Mouse (Mus musculus): ENCODE data around the gene Strip2. TPM values are rescaled to one million over a fixed set of nuclear protein-coding genes. Genes with fewer than 3 reads are reported as not detected.

Gene Strip2
- polyA plus RNA-seq, 1 experiment: 0.88 TPM

DNA sequence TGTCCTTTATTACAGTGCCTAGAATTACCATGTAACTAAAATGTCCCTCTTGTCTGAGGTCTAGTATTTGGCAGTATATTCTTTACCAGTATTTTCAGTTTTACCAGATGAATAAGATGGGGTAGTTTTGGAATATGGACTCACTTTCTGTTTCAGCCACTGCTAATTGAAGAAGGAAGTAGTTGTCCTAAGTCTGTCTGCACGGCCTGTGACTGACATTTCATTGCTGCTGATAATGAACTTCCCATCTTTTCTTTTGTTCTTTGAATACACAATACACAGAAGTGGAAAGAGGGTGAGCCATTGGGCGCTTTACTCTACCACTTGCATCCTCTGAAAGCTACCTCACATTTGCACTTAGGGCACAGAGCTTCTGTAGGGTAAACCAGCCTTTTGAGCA is 14.6 kb upstream of the Strip2 start:
- Histone ChIP-seq H3K27me3 (ENCODE audit: control insufficient read depth, insufficient read depth, low read length, poor library complexity, severe bottlenecking) (no peaks in the 10 kb centered on the region), H3K4me1 (ENCODE audit: control insufficient read depth, insufficient read depth, low read length) (no peaks in the 10 kb centered on the region), H3K4me3 (ENCODE audit: low read depth, low read length) (no peak overlapping the region), H3K36me3 (ENCODE audit: control insufficient read depth, insufficient read depth, low read length, poor library complexity, severe bottlenecking) (peaks cover 5% of the 10 kb centered on the region; the same call in 1 of the 2 replicates), H3K9ac (ENCODE audit: low read depth, poor library complexity, severe bottlenecking) (no peak overlapping the region), H3K27ac (ENCODE audit: insufficient read depth, low read length) (no peak overlapping the region), H3K9me3 (replicated peaks; ENCODE audit: control insufficient read depth, insufficient read depth, low read length, poor library complexity, severe bottlenecking) (no peaks in the 10 kb centered on the region)
- TF ChIP-seq CTCF (IDR thresholded peaks at IDR 0.05; ENCODE audit: low read depth, low read length) (no peak), POLR2A (IDR thresholded peaks at IDR 0.05; ENCODE audit: insufficient read depth, low read length) (no peak), EP300 (IDR thresholded peaks at IDR 0.05; ENCODE audit: insufficient read depth, low read depth, low read length) (no peak)

GRCm38 (mm10) chr6:29903343-29903914 is 13.4 kb upstream of the Strip2 start:
- no peaks in the 10 kb centered on the region for H3K9me3 ChIP-seq (replicated peaks; ENCODE audit: control insufficient read depth, insufficient read depth, low read length, poor library complexity, severe bottlenecking)
- peaks cover 7% of the 10 kb centered on the region for H3K36me3 ChIP-seq (ENCODE audit: control insufficient read depth, insufficient read depth, low read length, poor library complexity, severe bottlenecking)
- H3K9ac ChIP-seq (ENCODE audit: low read depth, poor library complexity, severe bottlenecking): no peak overlapping the region
- TF ChIP-seq EP300 (IDR thresholded peaks at IDR 0.05; ENCODE audit: insufficient read depth, low read depth, low read length): no peak
- TF ChIP-seq CTCF (IDR thresholded peaks at IDR 0.05; ENCODE audit: low read depth, low read length): no peak
- TF ChIP-seq POLR2A (IDR thresholded peaks at IDR 0.05; ENCODE audit: insufficient read depth, low read length): no peak
- no peaks in the 10 kb centered on the region for H3K4me1 ChIP-seq (ENCODE audit: control insufficient read depth, insufficient read depth, low read length)
- H3K27me3 ChIP-seq (ENCODE audit: control insufficient read depth, insufficient read depth, low read length, poor library complexity, severe bottlenecking): no peaks in the 10 kb centered on the region
- H3K4me3 ChIP-seq (ENCODE audit: low read depth, low read length): no peak overlapping the region
- H3K27ac ChIP-seq (ENCODE audit: insufficient read depth, low read length): no peak overlapping the region

- H3K27ac ChIP-seq (ENCODE audit: insufficient read depth, low read length): no peak overlapping the region
- H3K4me3 ChIP-seq (ENCODE audit: low read depth, low read length): no peak overlapping the region
- H3K36me3 ChIP-seq (ENCODE audit: control insufficient read depth, insufficient read depth, low read length, poor library complexity, severe bottlenecking): peaks cover 7% of the 10 kb centered on the region
- H3K27me3 ChIP-seq (ENCODE audit: control insufficient read depth, insufficient read depth, low read length, poor library complexity, severe bottlenecking): no peaks in the 10 kb centered on the region
- TF ChIP-seq CTCF (IDR thresholded peaks at IDR 0.05; ENCODE audit: low read depth, low read length) (no peak), POLR2A (IDR thresholded peaks at IDR 0.05; ENCODE audit: insufficient read depth, low read length) (no peak), EP300 (IDR thresholded peaks at IDR 0.05; ENCODE audit: insufficient read depth, low read depth, low read length) (no peak)
- H3K9ac ChIP-seq (ENCODE audit: low read depth, poor library complexity, severe bottlenecking): no peak overlapping the region
- H3K4me1 ChIP-seq (ENCODE audit: control insufficient read depth, insufficient read depth, low read length): no peaks in the 10 kb centered on the region
- no peaks in the 10 kb centered on the region for H3K9me3 ChIP-seq (replicated peaks; ENCODE audit: control insufficient read depth, insufficient read depth, low read length, poor library complexity, severe bottlenecking)
Measured at GRCm38 (mm10) chr6:29904281-29904680, 12.5 kb upstream of the Strip2 start.

DNA sequence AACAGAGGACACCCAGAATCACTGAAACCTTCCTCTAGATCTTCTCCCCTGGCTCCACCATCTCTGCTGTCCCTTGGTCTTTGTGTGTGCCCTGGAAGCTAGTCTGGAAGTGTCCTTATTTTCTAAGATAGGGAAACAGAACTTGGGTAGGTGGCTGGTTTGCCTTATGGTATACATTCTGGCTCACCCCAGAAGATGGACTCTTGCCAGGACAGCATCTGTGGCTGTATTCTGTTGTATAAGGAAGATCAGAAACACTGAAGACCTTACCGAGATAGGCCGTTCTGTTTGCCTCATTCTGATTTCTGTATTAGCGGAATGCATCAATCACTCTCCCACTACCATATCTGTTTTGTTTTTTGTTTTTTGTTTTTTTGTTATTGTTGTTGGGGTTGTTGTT is 6.2 kb upstream of the Strip2 start:
- TF ChIP-seq EP300 (IDR thresholded peaks at IDR 0.05; ENCODE audit: insufficient read depth, low read depth, low read length) (no peak), CTCF (IDR thresholded peaks at IDR 0.05; ENCODE audit: low read depth, low read length) (no peak), POLR2A (IDR thresholded peaks at IDR 0.05; ENCODE audit: insufficient read depth, low read length) (no peak)
- Histone ChIP-seq H3K4me3 (ENCODE audit: low read depth, low read length) (no peak overlapping the region), H3K9me3 (replicated peaks; ENCODE audit: control insufficient read depth, insufficient read depth, low read length, poor library complexity, severe bottlenecking) (no peaks in the 10 kb centered on the region), H3K9ac (ENCODE audit: low read depth, poor library complexity, severe bottlenecking) (no peak overlapping the region), H3K27ac (ENCODE audit: insufficient read depth, low read length) (no peak overlapping the region), H3K4me1 (ENCODE audit: control insufficient read depth, insufficient read depth, low read length) (no peaks in the 10 kb centered on the region), H3K27me3 (ENCODE audit: control insufficient read depth, insufficient read depth, low read length, poor library complexity, severe bottlenecking) (peaks cover 2% of the 10 kb centered on the region; the same call in 1 of the 2 replicates), H3K36me3 (ENCODE audit: control insufficient read depth, insufficient read depth, low read length, poor library complexity, severe bottlenecking) (peaks cover 4% of the 10 kb centered on the region)

DNA sequence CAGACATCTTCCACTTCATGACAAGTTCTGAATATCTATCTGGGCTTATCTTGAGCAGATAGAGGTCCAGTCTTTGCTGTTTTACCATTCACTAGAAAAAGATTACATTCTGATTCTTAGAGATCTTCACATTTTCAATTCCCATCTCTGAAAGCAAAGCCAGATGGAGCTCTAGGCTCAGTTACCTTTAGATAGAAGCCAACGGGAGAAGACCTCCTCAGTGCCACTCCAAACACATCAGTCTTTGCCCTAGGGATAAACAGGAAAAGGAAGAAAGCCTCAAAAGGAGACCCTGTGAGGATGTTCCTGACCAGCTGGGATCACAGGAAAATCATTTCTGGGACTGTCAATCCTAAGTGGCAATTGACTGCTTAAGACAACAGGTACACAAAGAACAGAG is 3.1 kb upstream of the Strip2 start:
- Histone ChIP-seq H3K9me3 (replicated peaks; ENCODE audit: control insufficient read depth, insufficient read depth, low read length, poor library complexity, severe bottlenecking) (no peaks in the 10 kb centered on the region), H3K4me1 (ENCODE audit: control insufficient read depth, insufficient read depth, low read length) (no peaks in the 10 kb centered on the region), H3K9ac (ENCODE audit: low read depth, poor library complexity, severe bottlenecking) (no peak overlapping the region), H3K27me3 (ENCODE audit: control insufficient read depth, insufficient read depth, low read length, poor library complexity, severe bottlenecking) (peaks cover 4% of the 10 kb centered on the region), H3K27ac (ENCODE audit: insufficient read depth, low read length) (no peak overlapping the region), H3K4me3 (ENCODE audit: low read depth, low read length) (no peak overlapping the region), H3K36me3 (ENCODE audit: control insufficient read depth, insufficient read depth, low read length, poor library complexity, severe bottlenecking) (no peaks in the 10 kb centered on the region)
- TF ChIP-seq CTCF (IDR thresholded peaks at IDR 0.05; ENCODE audit: low read depth, low read length) (no peak), POLR2A (IDR thresholded peaks at IDR 0.05; ENCODE audit: insufficient read depth, low read length) (no peak), EP300 (IDR thresholded peaks at IDR 0.05; ENCODE audit: insufficient read depth, low read depth, low read length) (no peak)

DNA sequence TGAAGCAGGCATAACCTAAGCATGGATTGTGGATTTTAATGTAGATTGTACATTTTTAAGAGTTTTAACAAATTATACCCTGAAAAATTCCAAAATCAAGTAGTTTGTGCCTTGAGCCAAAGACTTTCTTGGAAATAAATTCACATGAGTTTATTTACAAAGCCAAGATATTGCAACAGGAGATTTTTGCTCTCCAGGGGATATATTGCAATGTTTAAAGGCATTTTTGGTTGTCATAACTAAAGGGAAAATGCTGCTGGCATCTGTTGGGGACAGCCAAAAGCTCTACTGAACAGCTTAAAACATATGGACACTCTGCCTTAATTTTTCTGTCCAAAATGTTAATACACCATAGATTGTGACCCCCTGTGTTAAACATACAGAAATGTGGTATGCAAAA is 2.7 kb upstream of the Strip2 start:
- H3K9ac ChIP-seq (ENCODE audit: low read depth, poor library complexity, severe bottlenecking): no peak overlapping the region
- TF ChIP-seq POLR2A (IDR thresholded peaks at IDR 0.05; ENCODE audit: insufficient read depth, low read length): no peak
- no peak overlapping the region for H3K4me3 ChIP-seq (ENCODE audit: low read depth, low read length)
- no peaks in the 10 kb centered on the region for H3K36me3 ChIP-seq (ENCODE audit: control insufficient read depth, insufficient read depth, low read length, poor library complexity, severe bottlenecking)
- no peaks in the 10 kb centered on the region for H3K9me3 ChIP-seq (replicated peaks; ENCODE audit: control insufficient read depth, insufficient read depth, low read length, poor library complexity, severe bottlenecking)
- peaks cover 5% of the 10 kb centered on the region for H3K27me3 ChIP-seq (ENCODE audit: control insufficient read depth, insufficient read depth, low read length, poor library complexity, severe bottlenecking)
- no peaks in the 10 kb centered on the region for H3K4me1 ChIP-seq (ENCODE audit: control insufficient read depth, insufficient read depth, low read length)
- no peak overlapping the region for H3K27ac ChIP-seq (ENCODE audit: insufficient read depth, low read length)

All from ES-Bruce4 (cell line).